Mouse (Mus musculus) ovary, adult 18-20 months (tissue): ENCODE results near the gene Car4.

Experiments used
- DNase-seq: peaks from one replicate; pipeline ENCODE4 v3.0.0; 2022; ENCODE audit warnings: low spot score, mixed read lengths

Gene Car4

DNA sequence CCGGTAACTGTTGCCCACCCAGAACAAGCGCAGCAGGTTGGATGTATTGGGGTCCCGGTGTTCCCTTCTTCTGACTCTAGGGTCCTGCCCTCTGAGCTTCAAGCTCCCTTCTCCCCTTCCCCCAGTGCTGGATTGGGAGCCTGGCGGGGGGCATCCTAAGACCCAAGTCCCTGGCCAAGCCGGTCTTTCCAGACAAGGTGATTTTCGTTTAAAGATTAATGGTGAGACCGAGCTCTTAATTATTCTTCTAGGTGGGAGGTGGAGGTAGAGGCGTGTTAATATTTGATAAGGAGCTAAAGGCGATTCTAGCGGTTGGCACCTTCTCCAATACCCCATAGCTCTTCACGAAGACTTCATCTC lies 665 bp downstream of the Car4 start:
- DNase-seq, result no peak

DNA sequence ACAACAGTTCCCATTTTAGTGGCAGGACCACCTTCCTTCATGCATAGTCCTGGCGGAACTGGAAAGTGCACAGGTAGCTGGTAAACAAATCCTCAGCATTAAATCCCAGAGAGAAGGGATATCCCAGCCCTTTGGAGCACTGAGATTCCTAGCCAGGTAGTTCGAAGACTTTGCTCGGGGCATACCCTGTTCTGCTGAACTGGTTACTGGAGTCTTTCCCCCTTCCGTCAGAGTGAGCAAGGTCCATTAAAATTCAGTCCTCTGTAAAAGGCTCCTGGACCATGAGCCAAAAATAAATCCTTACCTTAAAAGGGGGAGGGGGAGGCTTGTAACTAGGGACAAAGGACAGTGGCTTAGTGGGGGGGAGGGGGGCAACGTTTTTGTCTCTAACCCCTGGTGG lies 1.6 kb downstream of the Car4 start:
- DNase-seq, result no peak

DNA sequence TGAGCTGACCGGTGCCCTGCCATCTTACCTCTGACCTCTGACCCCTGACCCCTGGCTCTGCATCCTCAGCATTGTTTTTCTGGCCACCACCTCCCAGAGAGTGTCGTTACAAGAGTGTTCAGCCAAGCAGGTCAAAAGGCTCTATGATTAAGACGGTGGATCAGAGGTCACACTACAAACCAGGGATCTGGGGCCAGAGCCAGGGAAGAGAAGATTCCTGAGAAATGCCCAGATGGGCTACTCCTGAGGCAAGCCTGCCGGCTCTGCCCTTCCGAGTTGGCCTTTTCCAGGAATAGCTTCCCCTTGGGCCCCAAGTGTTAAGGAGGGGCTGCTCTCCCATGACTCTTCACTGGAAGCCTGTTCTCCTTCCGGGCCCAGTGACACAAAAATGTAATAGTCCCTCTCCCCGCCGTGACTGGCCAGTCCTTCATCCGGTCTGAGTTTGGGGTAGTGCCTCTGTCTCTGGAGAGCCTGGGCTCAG lies 2.2 kb downstream of the Car4 start:
- no peak for DNase-seq

DNA sequence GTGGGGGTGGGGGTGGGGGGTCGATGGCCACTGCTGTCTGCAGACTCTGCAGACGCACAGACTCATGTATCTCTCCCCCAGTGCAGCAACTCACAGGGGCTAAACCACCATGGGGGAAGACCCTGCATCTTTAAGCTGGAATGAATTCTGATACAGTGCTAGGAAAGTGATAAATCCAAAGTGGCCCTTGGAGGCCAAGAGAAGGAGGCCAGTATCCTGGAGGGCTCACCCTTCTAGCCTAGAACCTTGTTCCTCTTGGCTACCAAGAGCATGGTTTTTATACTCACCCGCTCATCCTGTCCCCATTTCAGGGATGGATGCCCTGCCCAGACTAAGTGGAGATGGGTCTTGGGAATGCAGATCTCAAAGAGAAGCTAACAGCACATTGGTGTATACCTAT lies 2.7 kb downstream of the Car4 start:
- DNase-seq, result no peak

DNA sequence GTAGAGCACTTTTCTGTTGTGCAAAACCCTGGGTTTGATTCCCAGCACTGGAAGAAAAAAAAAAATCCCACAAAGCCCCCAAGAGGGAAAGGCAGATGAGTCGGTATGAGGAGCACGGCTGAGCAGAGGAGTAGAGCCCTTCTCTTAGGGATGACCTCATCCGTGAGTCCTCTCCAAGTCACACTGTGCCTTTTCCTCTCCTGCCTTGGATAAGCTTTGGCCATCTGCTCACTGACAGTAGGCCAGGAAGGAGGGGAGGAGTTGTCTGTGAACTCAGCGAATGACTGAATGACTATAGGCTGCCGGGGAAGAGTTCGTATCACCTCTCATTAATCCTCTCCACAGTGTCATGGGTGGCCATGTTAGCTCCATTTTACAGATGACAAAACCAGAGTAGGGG lies 3.2 kb downstream of the Car4 start:
- DNase-seq, result no peak

DNA sequence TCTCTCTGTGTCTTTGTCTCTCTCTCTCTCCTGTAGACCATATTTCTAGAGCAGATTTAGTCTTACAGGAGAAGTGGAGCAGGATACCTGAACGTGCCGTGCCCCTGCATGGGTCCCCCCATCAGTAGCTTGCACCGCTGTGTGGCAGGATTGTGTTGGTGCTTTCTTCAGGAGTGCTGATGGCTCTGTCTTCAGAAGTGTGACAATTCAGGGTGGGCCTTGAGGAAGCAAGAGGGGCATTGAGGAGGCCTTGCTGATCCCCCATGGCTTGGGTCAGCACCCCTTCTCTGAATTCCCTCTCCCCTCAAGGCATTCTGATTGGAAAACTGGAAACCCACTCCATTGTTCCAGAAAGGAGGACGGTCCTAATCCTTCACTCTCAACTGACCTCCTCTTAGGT lies 4.0 kb downstream of the Car4 start:
- no peak for DNase-seq

DNA sequence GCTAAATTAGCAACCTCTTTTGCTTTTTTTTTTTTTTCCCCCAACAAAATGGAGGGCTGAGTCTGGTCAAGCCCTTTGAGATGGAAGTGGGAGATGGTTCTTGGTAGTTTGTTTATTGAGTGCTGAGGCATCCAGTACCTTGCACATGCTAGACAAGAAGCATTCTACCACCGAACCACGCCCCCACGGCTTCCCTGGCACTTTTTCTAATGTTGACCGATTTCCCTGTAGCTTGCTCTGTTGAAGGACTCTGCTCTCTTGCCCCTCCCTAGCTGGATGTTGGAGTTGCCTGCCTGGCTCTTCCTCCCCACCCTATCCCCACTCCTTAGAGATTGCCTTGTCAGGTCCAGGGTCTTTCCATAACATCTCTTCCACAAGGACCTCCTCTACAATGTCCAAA lies 5.0 kb downstream of the Car4 start:
- no peak for DNase-seq

DNA sequence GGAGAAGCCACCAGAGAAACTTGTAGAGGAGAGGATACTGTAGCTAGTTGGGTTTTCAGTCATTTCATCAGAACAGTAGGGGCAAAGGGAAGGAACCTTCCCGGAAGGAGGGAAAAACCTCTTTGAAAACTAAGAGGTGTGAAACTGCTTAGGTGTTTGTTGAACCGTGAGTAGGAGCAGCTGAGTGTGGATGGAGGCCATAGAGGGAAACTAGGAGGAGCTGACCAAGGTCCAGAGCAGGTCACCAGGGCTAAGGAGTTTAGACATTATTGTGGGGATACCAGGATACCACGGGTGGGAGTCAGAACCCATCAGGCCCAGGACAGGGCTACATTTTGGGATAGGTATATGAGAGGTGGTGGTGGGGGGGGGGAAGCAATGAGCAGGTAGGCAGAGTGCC lies 6.0 kb downstream of the Car4 start:
- no peak for DNase-seq

DNA sequence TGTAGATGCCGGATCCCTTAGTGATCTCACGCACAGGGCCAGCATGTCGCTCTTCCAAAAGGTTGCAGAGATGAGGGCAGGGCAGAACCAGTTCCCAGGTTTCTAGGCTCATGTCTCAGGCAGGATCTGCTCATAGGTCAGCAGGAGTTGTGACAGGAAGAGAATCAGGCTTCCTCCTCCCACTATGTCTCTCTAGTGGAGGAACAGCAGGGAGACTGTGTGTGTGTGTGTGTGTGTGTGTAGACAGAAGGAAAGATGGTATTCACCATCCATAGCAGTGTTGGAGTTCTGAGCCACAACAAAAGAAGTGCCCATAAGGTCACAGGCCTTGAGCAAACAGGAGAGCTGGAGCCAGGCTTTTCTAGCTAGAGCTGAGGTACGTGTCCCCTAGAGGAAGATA lies 9.1 kb downstream of the Car4 start:
- DNase-seq, result no peak

DNA sequence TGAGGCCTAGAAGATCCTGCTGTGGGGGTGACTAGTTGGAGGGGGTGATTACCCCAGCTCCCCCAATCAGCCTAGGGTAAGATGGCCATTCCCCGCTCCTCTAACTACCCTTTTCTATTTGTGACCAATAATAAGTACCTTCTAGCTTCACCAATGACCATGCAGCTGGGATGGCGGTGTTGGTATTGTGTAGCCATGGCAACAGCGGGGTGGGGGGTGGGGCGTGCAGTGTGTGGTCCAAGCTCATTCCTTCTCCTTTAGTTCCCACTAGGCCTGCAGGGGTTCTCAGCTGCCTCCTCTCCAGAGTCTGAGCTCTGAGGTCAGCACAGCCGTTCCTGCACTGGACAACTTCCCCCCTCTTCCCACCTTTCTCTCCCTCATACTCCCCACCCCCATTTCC lies 9.5 kb downstream of the Car4 start:
- no peak for DNase-seq

DNA sequence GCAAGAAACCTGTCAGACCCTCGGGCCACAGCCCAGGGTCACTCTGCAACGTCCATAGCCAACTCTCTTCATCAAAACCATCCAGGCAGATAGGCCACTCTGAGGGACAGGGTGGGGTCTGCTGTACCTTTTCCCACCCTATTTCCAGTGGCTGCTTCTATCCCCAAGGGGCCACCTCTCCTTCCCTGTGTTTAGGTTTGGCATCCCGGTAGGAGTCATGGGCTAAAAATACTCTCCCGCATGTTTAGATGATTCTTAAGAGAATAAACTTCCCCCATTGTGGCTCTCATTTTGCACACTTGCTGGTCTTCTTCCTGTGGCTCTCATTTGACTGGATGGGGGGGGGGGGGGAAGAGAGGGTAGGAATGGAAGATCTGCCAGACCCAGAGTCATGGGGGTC lies 10.7 kb downstream of the Car4 start:
- no peak for DNase-seq

DNA sequence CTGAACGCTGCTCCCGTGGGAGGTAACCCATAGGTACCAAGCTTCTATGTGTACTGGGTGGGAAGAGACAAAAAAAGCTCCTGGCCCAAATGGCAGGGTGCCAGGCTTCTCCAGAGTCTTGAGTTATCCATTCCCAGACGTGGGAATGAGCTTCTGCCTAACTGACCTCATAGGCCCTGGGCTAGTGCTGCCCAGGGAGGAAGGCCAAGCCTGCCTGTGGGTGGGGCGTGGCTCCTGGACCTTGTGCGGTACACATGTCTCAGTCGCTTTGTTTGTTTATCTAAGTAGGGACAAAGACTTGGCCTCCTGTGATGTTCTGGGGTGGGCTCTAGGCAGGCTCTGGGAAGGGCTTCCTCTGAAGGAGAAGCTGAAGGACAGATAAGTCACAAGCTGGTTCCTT lies 11.2 kb downstream of the Car4 start:
- DNase-seq, result no peak

DNA sequence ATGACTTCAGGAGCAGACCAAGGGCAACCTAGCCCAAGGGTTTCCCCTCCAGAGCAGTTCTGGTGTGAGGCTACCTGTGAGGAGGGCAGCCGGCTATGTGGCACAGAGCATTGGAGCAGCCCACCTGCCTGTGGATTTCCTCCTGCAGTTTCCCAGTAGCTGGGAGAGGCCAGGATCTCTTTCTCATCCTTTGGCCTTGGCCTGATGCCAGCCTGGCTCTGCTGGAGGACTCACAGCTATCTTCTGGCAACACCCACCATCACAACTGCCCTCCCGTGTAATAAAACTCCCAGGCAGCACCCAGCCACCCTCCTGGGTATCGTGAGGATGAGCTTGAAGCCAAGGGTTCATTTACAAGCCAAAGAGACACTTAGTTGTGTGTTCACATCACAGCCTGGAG lies 14.5 kb downstream of the Car4 start:
- peak; percentile 58 for DNase-seq

DNA sequence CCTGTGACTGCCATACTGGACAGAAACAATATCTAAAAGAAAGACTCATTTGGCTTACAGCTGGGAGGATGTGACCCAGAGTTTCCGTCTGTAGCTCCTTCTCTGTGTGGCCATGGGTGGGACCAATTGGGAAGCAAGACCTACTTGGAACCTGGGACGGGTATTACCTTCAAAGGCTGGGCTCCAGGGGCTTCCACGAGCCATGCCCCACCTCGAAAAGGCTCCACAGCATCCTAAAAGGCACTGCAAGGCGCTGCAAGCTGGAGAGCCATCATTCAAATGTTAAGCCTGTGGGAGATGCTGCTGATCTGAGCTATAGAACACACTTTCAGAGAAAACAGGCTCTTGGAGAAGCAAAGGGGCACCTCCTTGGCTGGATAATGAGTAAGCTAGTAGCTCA lies 16.1 kb downstream of the Car4 start:
- no peak for DNase-seq

DNA sequence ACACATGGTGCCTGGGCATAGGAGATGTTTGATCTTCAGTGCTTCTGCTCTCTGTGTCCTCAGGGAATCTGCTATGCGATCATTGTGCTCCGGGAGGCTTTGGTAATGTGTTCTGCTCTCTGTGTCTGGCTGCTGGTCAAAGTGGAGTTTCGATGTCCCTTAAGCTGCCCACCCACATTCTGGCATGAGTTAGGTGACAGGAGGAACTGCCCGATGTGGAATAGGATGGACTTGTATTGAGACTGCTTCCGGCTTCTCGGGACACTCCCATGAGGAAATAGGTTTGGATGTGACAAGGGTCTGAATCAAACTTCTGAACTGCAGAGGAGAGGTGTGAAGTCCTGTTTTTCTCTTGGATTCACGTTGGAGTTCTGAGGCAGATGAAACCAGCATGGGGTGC lies 17.0 kb downstream of the Car4 start:
- no peak for DNase-seq

DNA sequence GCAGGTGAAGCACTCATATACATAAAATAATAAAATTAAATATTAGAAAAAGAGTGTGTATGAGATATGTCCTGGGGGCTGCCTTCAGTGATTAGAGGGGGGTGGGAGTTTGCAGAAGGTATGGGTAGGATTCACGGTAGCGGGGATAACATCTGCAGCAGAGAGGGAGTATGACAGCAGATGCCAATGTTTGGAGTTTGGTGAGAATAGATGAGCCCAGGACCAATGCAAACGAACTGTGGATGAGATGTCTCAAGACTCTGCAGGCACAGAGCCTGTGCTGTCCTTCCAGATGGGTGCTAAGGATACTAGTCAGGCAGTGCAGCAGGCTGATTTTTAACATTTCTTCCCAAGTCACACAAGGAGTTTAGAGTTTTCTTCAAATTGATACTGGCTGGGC lies 19.1 kb downstream of the Car4 start:
- DNase-seq, result no peak

DNA sequence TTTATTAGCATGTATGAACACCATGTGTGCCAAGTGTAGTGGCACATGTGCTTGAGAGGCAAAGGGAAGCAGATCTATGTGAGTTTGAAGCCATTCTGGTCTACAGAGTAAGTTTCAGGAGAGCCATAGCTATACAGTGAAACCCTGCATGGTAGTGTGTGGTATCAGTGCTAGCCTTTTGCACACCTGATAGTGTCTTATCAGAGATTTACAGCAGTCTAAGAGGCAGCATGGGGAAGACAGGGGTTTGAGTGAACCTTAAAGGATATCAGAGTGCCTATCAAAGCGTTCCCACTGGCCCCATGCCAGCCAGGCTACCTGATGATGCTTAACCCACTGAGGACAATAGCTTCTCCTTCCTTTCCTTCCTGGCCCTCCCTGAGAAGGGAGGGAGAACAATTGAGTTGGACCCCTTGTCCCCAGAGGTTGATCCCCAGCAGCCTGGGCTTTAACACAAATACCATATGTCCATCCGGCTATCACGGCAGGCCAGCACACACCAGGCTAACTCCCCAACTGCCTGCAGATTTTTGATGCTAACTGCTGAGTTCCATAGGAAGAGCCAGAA lies 19.9 kb downstream of the Car4 start:
- no peak for DNase-seq

DNA sequence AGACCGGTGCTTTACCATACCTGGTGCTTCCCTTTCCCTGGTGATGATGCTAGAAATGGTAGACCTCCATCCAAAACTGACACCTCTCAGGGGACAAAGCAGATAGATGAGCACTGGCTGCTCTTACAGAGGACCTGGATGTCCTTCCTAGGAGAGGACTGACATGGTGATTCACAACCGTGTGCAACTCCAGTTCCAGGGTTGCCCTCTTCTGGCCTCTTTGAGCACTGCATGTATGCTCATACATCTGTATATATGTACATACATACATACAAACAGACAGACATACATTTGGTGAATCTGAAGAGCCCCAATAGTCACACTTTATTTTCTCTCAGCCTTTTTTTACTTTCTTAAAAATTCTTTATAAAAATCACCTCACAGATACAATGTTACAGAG lies 20.5 kb downstream of the Car4 start:
- no peak for DNase-seq

DNA sequence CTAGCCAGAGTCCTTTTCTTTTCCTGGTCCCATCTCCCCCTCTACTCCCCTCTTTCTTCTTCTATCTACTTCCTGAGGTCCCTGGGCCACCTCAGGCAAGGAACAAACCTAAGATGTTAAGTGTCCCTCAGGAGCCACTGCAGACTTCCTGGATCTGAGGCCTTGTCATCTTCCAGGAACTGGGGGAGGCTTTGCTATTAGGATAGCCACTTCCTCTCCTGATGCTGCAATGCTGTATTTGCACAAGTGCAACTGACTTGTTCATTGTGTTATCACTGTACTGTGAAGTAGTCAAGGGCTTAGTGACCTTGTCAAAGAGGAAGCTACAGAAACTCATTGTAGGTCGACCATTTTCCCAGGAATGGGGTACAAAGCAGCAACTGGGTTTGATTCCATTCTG lies 21.8 kb downstream of the Car4 start:
- DNase-seq, result no peak

DNA sequence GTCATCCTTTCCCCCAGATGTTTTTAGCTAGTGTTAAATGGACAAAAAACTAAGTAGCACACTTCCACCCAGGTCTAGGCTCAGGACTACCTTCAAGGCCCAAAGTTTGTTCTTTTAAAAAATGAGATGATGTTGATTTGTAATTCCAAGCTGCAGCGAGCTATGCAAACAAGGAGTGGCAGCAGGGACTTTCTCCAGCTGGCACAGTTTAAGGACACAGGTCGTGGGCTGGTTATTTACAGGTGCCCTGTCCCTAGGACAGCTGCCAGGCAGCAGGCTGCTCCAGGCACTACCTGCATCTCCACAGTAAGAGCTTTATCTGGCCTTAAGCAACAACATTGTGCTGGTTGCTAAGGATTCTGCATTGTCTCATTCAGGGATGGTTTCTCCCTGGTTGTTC lies 23.1 kb downstream of the Car4 start:
- DNase-seq, result no peak

DNA sequence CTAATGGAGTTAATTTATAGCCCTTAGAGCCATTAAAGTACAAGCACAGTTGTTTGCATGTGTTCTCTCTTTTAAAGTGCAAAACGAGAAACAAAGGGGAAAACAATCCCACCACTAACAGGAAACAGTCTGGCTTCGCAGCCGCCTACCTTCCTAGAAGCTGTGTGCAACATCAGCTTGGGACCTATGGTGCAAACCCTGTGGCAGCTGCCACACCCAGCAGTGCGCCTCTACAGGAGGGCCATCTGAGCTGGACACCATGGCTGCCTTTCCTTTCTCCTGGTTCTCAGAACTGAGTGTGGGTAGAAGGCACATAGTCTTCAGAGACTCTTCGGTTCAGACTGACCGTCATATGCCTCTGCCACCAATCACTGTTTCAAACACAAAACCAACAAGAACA lies 27.8 kb downstream of the Car4 start:
- no peak for DNase-seq

DNA sequence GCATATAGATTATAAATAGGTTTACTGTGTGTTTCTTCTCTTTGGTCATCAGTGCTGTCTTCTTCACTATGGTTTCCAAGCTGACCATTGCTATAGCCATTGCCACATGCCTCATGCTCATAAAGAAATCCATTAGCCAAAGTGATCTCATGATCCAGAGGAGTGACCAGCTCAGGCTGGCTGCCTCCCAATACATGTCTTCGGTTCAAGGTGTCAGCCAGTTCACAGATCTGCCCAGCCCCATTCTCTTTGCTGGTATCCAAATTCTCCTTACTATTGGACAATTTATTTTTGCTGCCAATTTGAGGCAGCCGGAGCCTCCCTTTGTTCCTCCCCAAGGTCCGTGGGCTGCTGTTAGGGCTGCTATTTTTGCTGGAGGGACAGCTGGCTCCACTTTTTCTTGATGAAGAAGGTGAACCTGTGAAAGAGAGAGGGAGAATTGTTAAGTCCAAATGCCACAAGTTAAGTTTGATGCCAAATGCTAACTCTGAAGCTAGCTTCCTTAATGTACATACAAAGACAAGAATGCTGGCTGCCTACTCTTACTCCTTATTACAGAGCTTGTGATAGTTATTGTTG lies 30.8 kb downstream of the Car4 start:
- DNase-seq, result no peak

DNA sequence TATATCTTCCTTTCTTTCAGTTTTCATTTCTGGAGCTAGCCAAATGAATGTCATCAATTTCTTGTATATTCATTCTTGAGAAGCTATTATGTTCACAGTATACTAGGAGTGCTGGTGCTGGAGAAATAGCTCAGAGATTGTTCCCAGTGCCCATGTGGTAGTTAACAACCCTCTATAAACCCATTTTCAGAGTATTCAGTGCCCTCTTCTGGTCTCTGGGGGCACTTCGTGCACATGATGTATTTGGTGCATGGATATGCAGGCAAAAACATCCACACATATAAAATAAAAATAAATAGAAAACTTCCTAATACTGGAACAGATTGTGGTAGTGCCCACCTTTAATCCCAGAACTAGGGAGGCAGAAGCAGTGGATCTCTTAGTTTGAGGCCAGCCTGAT lies 35.4 kb downstream of the Car4 start:
- no peak for DNase-seq

DNA sequence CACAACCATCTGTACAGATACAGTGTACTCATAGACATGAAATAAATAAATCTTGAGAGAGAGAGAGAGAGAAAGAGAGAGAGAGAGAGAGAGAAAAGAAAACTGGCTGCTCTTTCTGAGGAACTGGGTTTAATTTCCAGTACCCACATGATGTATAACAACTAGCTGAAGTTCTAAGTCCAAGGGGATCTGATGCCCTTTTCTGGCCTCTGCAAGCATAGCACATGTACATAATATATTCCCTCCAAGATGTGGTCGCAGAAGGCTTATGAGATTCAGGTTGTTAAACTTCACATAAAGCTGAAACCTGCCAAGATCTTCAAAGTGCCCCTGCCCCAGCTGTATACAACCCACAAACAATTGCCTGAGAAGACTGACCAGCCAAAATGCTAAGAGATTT lies 37.7 kb downstream of the Car4 start:
- DNase-seq, result no peak

DNA sequence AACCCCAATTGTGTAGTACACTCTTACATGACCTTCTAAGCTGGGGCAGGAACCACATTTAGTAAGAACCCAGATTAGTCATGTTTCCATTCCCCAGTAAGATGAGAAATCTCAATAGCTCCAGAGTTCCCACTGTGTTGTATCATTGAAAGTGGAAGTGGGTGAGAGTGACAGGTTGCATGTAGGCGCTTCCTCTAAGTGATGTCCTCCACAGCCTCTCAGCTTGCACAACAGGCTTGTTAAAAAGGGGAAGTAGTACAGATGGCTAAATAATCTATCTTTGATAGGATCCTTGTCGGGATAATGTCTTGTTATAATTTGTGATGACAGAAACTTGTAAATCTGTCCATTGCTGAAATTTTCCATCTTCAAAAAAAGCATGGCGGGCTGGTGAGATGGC lies 46.0 kb downstream of the Car4 start:
- DNase-seq, result no peak
